Mouse (Mus musculus): ENCODE data around the gene Xrn2.

Gene Xrn2

DNA sequence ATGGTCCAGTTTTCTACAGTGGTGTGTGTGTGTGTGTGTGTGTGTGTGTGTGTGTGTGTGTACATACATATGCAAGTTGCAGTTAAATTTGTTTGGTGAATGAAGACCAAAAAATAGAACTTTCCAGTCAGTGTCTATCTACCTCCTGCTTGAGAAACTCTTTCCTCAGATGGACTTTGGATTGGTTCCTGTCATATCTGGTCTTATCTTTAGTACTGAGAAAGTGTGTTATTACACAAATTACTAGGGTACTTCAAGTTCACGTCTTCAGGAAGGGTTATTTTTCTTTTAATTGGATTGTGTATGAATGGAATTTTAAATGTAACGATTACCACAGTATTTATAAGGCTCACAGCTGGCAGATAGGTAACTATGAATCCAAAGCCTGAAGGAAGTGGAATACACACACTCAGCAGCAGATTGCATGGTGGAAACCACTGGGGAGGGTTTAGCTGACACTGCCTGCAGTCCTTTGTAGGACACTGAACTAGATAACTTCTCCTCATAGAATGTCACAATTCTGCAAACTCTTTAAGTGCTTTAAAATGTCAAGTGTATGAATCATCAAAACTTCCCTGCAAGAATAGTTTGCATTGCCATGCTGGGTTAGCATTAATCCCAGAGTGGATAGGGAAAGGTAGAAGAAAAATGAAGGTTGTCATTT, 40.6 kb downstream of the Xrn2 start:
- no peak for DNase-seq (ENCODE audit: low read depth)

- DNase-seq (ENCODE audit: low read depth), result no peak
Observed at GRCm38 (mm10) chr2:147067480-147068246, 54.9 kb downstream of the Xrn2 start.

- DNase-seq (ENCODE audit: low read depth), result no peak
Observed at GRCm38 (mm10) chr2:147069077-147069476, 56.3 kb downstream of the Xrn2 start.

DNA sequence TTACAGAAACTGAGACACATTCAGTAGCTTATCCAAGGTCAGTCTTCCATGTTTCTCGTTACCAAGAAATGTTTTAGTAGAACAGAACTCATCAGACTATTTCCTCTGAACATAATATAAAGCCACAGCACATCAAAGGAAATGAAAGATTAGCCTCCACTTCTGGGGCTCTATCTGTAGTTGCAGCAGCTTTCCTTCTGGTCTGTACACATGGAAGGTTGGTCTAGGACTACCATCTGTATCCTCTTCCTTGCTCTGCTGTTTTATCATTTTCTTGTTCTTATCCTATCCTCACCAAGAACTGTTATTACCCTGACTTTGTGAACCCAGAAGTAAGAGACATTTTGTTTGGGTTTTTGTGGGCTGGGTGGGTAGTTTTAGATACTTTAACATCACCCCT, 57.5 kb downstream of the Xrn2 start:
- no peak for DNase-seq (ENCODE audit: low read depth)

- DNase-seq (ENCODE audit: low read depth), result no peak
Observed at GRCm38 (mm10) chr2:147073962-147074361, 61.2 kb downstream of the Xrn2 start.

- no peak for DNase-seq (ENCODE audit: low read depth)
Observed at GRCm38 (mm10) chr2:147074399-147074798, 61.6 kb downstream of the Xrn2 start.

- DNase-seq (ENCODE audit: low read depth), result no peak
Observed at GRCm38 (mm10) chr2:147082391-147082790, 69.6 kb downstream of the Xrn2 start.

- DNase-seq (ENCODE audit: low read depth), result no peak
Observed at GRCm38 (mm10) chr2:147083471-147084365, 70.9 kb downstream of the Xrn2 start.

- no peak for DNase-seq (ENCODE audit: low read depth)
Observed at GRCm38 (mm10) chr2:147084366-147085071, 71.7 kb downstream of the Xrn2 start.

DNA sequence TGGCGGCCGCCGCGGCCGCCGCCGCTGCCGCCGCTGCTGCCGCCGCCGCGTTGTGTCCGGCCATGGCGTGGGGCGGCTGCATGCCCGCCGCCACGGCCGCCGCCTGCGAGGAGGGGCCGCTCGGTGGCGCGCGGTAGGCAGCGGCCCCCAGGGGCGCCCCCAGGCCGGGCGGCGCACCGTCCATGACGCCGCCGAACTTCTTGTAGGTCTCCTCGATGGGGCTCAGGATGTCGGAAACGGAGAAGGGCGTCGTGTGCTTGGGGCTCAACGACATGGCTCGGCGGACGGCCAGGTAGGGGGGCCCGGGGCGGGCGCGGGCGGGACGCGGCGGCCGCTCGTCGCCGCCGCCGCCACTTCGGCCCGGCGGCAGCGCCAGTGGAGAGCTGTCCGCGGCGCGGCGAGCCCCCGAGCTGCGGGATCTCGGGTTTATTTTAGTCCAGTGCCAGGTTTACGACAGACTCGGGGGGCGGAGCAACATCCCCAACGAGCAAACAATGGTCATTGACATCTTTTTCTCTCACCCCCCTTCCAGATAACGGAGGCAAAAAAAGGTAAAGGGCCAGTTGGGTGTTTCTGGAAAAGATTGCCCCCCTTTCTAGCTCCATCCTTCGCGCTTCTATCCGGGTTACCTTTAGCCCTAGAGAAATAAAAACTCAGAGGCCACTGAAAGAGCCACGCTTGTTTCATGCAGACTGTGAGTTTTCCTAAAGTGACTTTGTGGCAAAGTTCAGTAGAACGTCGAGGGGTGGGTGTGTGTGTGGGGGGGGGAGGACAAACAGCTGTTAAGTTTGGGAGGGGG, 72.5 kb downstream of the Xrn2 start, which contains the start of gene Nkx2-4:
Nkx2-4 (minus strand) TSS at position 374 of the 799 bp plus-strand sequence.
- no peak for DNase-seq (ENCODE audit: low read depth)

GRCm38 (mm10) chr2:147085937-147086336, 73.1 kb downstream of the Xrn2 start:
- no peak for DNase-seq (ENCODE audit: low read depth)

DNA sequence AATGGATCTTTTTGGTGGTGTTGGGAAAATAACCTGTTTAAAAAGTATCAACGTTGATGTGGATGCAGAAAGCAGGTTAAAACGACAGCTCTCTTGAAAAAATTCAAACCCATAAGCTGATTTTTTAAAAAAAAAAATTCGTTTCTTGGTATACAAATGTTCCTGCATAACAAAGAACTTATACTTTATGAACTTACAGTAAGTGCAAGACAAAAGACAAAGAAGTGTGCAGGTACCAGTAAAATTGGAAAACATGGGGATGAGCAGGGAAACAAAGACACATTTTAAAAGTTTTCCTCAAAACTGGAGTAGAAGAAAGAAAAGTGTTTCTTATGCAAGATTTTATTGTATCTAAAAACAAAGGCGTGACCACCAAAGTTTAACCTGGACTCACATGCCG, 73.6 kb downstream of the Xrn2 start:
- DNase-seq (ENCODE audit: low read depth), result no peak

- DNase-seq (ENCODE audit: low read depth), result no peak
Observed at GRCm38 (mm10) chr2:147119736-147120135, 106.9 kb downstream of the Xrn2 start.

DNA sequence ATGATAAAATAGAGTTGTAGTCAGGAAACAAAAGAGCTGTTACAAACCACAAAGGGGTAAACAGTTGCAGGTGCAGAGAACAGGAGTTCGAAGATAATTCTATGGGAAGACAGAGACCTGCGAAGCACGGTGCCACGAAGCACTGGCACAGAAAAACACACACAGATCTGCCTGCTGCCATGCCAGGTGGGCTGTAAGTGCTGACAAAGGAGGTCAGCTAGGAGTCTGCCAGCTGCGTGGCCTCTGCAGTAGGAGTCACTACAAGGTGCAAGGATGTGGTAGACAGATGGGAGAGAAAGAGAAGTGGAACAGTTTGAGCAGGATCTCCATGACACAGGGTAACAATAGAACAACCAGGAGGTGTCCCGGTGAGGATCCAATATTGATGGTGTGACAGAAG, 114.6 kb downstream of the Xrn2 start:
- no peak for DNase-seq (ENCODE audit: low read depth)

Measured in c-Kit-positive CD71-positive TER-119-negative erythroid progenitor cells, embryonic 14.5 days (primary cell).